Comparison of ENCODE assay signal across 10 mouse cellular contexts in genomic region chr4:129241898-129242297, GRCm38 (mm10). TPM values are rescaled to one million over a fixed set of nuclear protein-coding genes. Genes with fewer than 3 reads are reported as not detected.
DNase-seq lines count a peak whose midpoint lies in the region; ATAC-seq lines count a peak whose summit lies in the region.
"Had no signal": no experiment of that assay in that cellular context is flagged by ENCODE, and none has a peak within 500 bp of the region (broad histone marks: within the 10 kb centered on the region; RNA-seq: fewer than 3 reads in every experiment).

No protein-coding gene starts in this region.

- no peak overlapping the region for H3K4me2 ChIP-seq in forebrain, embryonic 16.5 days (ENCODE audit: low read length)
- no peak overlapping the region for H3K4me2 ChIP-seq in neural tube, embryonic 13.5 days
- no peak overlapping the region for H3K4me2 ChIP-seq in neural tube, embryonic 15.5 days
- no peak overlapping the region for H3K4me2 ChIP-seq in limb, embryonic 13.5 days (replicated peaks)
- H3K4me2 ChIP-seq: liver, embryonic 12.5 days had no signal

- no peak for ATAC-seq in forebrain, embryonic 16.5 days
- ATAC-seq in neural tube, embryonic 13.5 days (ENCODE audit: low read depth), result no peak
- no peak for ATAC-seq in neural tube, embryonic 15.5 days (ENCODE audit: low FRiP score)
- peak; percentile 24; the same call in 1 of the 2 replicates for ATAC-seq in limb, embryonic 13.5 days (ENCODE audit: low FRiP score, low read depth)
- ATAC-seq: liver, embryonic 12.5 days had no signal

- H3K9me3 ChIP-seq in forebrain, embryonic 10.5 days, result no peaks in the 10 kb centered on the region
- no peaks in the 10 kb centered on the region for H3K9me3 ChIP-seq in forebrain, embryonic 16.5 days (ENCODE audit: control insufficient read depth, low read length)
- no peaks in the 10 kb centered on the region for H3K9me3 ChIP-seq in neural tube, embryonic 13.5 days
- no peaks in the 10 kb centered on the region for H3K9me3 ChIP-seq in neural tube, embryonic 15.5 days (replicated peaks)
- H3K9me3 ChIP-seq in limb, embryonic 13.5 days, result no peaks in the 10 kb centered on the region
- H3K9me3 ChIP-seq: liver, embryonic 12.5 days had no signal

- H3K27ac ChIP-seq in forebrain, embryonic 10.5 days, result peak overlapping the region; percentile 82
- no peak overlapping the region for H3K27ac ChIP-seq in forebrain, embryonic 16.5 days (ENCODE audit: low read length)
- H3K27ac ChIP-seq in neural tube, embryonic 13.5 days (replicated peaks), result peak overlapping the region; percentile 23; the same call in 1 of the 2 replicates
- H3K27ac ChIP-seq in neural tube, embryonic 15.5 days (replicated peaks), result no peak overlapping the region
- H3K27ac ChIP-seq in limb, embryonic 13.5 days, result peak overlapping the region; percentile 81
- H3K27ac ChIP-seq: liver, embryonic 12.5 days; macrophage had no signal

- WGBS in forebrain, embryonic 10.5 days, result 31% methylated on average over 7 of the region's 7 CpGs
- 6% methylated on average over 5 of the region's 7 CpGs for WGBS in forebrain, embryonic 16.5 days
- 19% methylated on average over 7 of the region's 7 CpGs for WGBS in neural tube, embryonic 13.5 days
- 10% methylated on average over 6 of the region's 7 CpGs for WGBS in neural tube, embryonic 15.5 days
- WGBS in limb, embryonic 13.5 days, result 29% methylated on average over 5 of the region's 7 CpGs

- no peak for DNase-seq in forebrain, embryonic 10.5 days (ENCODE audit: extremely low spot score, low spot score)
- DNase-seq in urinary bladder, postnatal 10 days (ENCODE audit: low spot score), result no peak
- no peak for DNase-seq in spleen, postnatal 10 days (ENCODE audit: low spot score in 2 of 2)
- no peak for DNase-seq in left cerebral cortex, adult 18-20 months (ENCODE audit: low spot score in 2 of 2)

- no peaks in the 10 kb centered on the region for H3K36me3 ChIP-seq in forebrain, embryonic 10.5 days (replicated peaks)
- no peaks in the 10 kb centered on the region for H3K36me3 ChIP-seq in forebrain, embryonic 16.5 days (ENCODE audit: control insufficient read depth, insufficient read depth)
- H3K36me3 ChIP-seq in neural tube, embryonic 13.5 days, result no peaks in the 10 kb centered on the region
- H3K36me3 ChIP-seq in neural tube, embryonic 15.5 days, result no peaks in the 10 kb centered on the region
- no peaks in the 10 kb centered on the region for H3K36me3 ChIP-seq in limb, embryonic 13.5 days
- H3K36me3 ChIP-seq: liver, embryonic 12.5 days had no signal

- peaks cover 67% of the 10 kb centered on the region for H3K27me3 ChIP-seq in forebrain, embryonic 10.5 days (ENCODE audit: poor library complexity, severe bottlenecking)
- H3K27me3 ChIP-seq in forebrain, embryonic 16.5 days (replicated peaks; ENCODE audit: control insufficient read depth, insufficient read depth, low read length), result peaks cover 6% of the 10 kb centered on the region
- H3K27me3 ChIP-seq in neural tube, embryonic 13.5 days, result peaks cover 25% of the 10 kb centered on the region
- H3K27me3 ChIP-seq in neural tube, embryonic 15.5 days (replicated peaks), result peaks cover 19% of the 10 kb centered on the region
- peaks cover 28% of the 10 kb centered on the region for H3K27me3 ChIP-seq in limb, embryonic 13.5 days

- H3K9ac ChIP-seq in forebrain, embryonic 16.5 days (replicated peaks; ENCODE audit: low read depth, low read length), result no peak overlapping the region
- H3K9ac ChIP-seq in neural tube, embryonic 13.5 days, result peak overlapping the region; percentile 14; the same call in 1 of the 2 replicates
- H3K9ac ChIP-seq in neural tube, embryonic 15.5 days (replicated peaks), result no peak overlapping the region
- peak overlapping the region; percentile 43; the same call in 1 of the 2 replicates for H3K9ac ChIP-seq in limb, embryonic 13.5 days
- H3K9ac ChIP-seq: liver, embryonic 12.5 days had no signal

- peaks cover 68% of the 10 kb centered on the region for H3K4me1 ChIP-seq in forebrain, embryonic 10.5 days
- peaks cover 20% of the 10 kb centered on the region for H3K4me1 ChIP-seq in forebrain, embryonic 16.5 days (replicated peaks; ENCODE audit: control insufficient read depth, insufficient read depth, low read length)
- peaks cover 42% of the 10 kb centered on the region for H3K4me1 ChIP-seq in neural tube, embryonic 13.5 days (replicated peaks)
- H3K4me1 ChIP-seq in neural tube, embryonic 15.5 days, result peaks cover 44% of the 10 kb centered on the region
- peaks cover 46% of the 10 kb centered on the region for H3K4me1 ChIP-seq in limb, embryonic 13.5 days

- no peak overlapping the region for H3K4me3 ChIP-seq in forebrain, embryonic 10.5 days
- no peak overlapping the region for H3K4me3 ChIP-seq in forebrain, embryonic 16.5 days (replicated peaks; ENCODE audit: low read length)
- H3K4me3 ChIP-seq in neural tube, embryonic 13.5 days, result no peak overlapping the region
- no peak overlapping the region for H3K4me3 ChIP-seq in neural tube, embryonic 15.5 days (replicated peaks)
- no peak overlapping the region for H3K4me3 ChIP-seq in limb, embryonic 13.5 days
- H3K4me3 ChIP-seq: liver, embryonic 12.5 days had no signal

RNA-seq across cellular contexts. Expression of gene C77080, which starts 19.3 kb away (rescaled TPM):
- polyA plus RNA-seq in forebrain, embryonic 10.5 days (2016; fragmentation: Nextera tagmentation; extraction: Ambion mirVana), result 3.3 and 3.9 TPM in 2 replicates
- 3.8 and 4.7 TPM in 2 replicates for polyA plus RNA-seq in forebrain, embryonic 16.5 days (2015; fragmentation: Nextera tagmentation; extraction: Ambion mirVana)
- 7.5 and 10.3 TPM in 2 replicates for polyA plus RNA-seq in neural tube, embryonic 13.5 days (2015; fragmentation: Nextera tagmentation; extraction: Ambion mirVana)
- 6.0 and 6.9 TPM in 2 replicates for polyA plus RNA-seq in neural tube, embryonic 15.5 days (2015; fragmentation: Nextera tagmentation; extraction: Ambion mirVana)
- 6.1 and 7.9 TPM in 2 replicates for polyA plus RNA-seq in limb, embryonic 13.5 days (2015; fragmentation: Nextera tagmentation; extraction: Ambion mirVana)
- 10 to 100 TPM; 23.1 to 24.0 TPM for total RNA-seq in left cerebral cortex, adult 18-20 months (2021)

RNA-seq across cellular contexts. Expression of gene Sync, which starts 45.5 kb away (rescaled TPM):
- polyA plus RNA-seq in forebrain, embryonic 10.5 days (2016; fragmentation: Nextera tagmentation; extraction: Ambion mirVana), result 0.41 and 0.50 TPM in 2 replicates
- 0.31 and 0.38 TPM in 2 replicates for polyA plus RNA-seq in forebrain, embryonic 16.5 days (2015; fragmentation: Nextera tagmentation; extraction: Ambion mirVana)
- polyA plus RNA-seq in neural tube, embryonic 13.5 days (2015; fragmentation: Nextera tagmentation; extraction: Ambion mirVana), result 3.2 and 3.4 TPM in 2 replicates
- polyA plus RNA-seq in neural tube, embryonic 15.5 days (2015; fragmentation: Nextera tagmentation; extraction: Ambion mirVana), result 2.7 and 2.9 TPM in 2 replicates
- polyA plus RNA-seq in limb, embryonic 13.5 days (2015; fragmentation: Nextera tagmentation; extraction: Ambion mirVana), result 3.3 TPM in 2 replicates
- 1 to 10 TPM; 1.9 to 2.5 TPM for total RNA-seq in left cerebral cortex, adult 18-20 months (2021)

RNA-seq across cellular contexts. Expression of gene Yars, which starts 52.3 kb away (rescaled TPM):
- 109 and 120 TPM in 2 replicates for polyA plus RNA-seq in forebrain, embryonic 10.5 days (2016; fragmentation: Nextera tagmentation; extraction: Ambion mirVana)
- 116 and 122 TPM in 2 replicates for polyA plus RNA-seq in forebrain, embryonic 16.5 days (2015; fragmentation: Nextera tagmentation; extraction: Ambion mirVana)
- polyA plus RNA-seq in neural tube, embryonic 13.5 days (2015; fragmentation: Nextera tagmentation; extraction: Ambion mirVana), result 106 and 108 TPM in 2 replicates
- polyA plus RNA-seq in neural tube, embryonic 15.5 days (2015; fragmentation: Nextera tagmentation; extraction: Ambion mirVana), result 109 and 111 TPM in 2 replicates
- polyA plus RNA-seq in limb, embryonic 13.5 days (2015; fragmentation: Nextera tagmentation; extraction: Ambion mirVana), result 79.1 and 80.4 TPM in 2 replicates
- total RNA-seq in left cerebral cortex, adult 18-20 months (2021), result 100 to 1,000 TPM in 1 of 2 experiments, 10 to 100 TPM in 1; 83.9 to 102 TPM

RNA-seq across cellular contexts. Expression of gene S100pbp, which starts 52.4 kb away (rescaled TPM):
- polyA plus RNA-seq in forebrain, embryonic 10.5 days (2016; fragmentation: Nextera tagmentation; extraction: Ambion mirVana), result 29.4 and 29.7 TPM in 2 replicates
- 16.9 and 17.2 TPM in 2 replicates for polyA plus RNA-seq in forebrain, embryonic 16.5 days (2015; fragmentation: Nextera tagmentation; extraction: Ambion mirVana)
- polyA plus RNA-seq in neural tube, embryonic 13.5 days (2015; fragmentation: Nextera tagmentation; extraction: Ambion mirVana), result 15.8 and 19.9 TPM in 2 replicates
- 16.7 TPM in 2 replicates for polyA plus RNA-seq in neural tube, embryonic 15.5 days (2015; fragmentation: Nextera tagmentation; extraction: Ambion mirVana)
- polyA plus RNA-seq in limb, embryonic 13.5 days (2015; fragmentation: Nextera tagmentation; extraction: Ambion mirVana), result 25.6 and 30.1 TPM in 2 replicates
- 10 to 100 TPM; 37.1 to 38.3 TPM for total RNA-seq in left cerebral cortex, adult 18-20 months (2021)

Comparison
In these comparisons a context has a peak if more than half of its experiments do, and no peak if none do; other contexts are left out.
1. H3K27ac ChIP-seq: peak in forebrain, embryonic 10.5 days (single experiment), neural tube, embryonic 13.5 days (single experiment) and limb, embryonic 13.5 days (single experiment); none in forebrain, embryonic 16.5 days (single experiment) and neural tube, embryonic 15.5 days (single experiment).
2. H3K9ac ChIP-seq: peak in neural tube, embryonic 13.5 days (single experiment) and limb, embryonic 13.5 days (single experiment); none in forebrain, embryonic 16.5 days (single experiment) and neural tube, embryonic 15.5 days (single experiment).